Mouse (Mus musculus) MEL (cell line): ENCODE measurements around the gene Slc41a1. TPM values are rescaled to one million over a fixed set of nuclear protein-coding genes. Genes with fewer than 3 reads are reported as not detected.

ENCODE experiments used
- DNase-seq: peaks from one replicate; pipeline ENCODE4 v3.0.0; 2011; ENCODE audit warnings: low read depth, low spot score
- H3K27ac ChIP-seq: 2 replicates; pipeline ENCODE4 v1.5.1; 2012; ENCODE audit warnings: low read depth, mild to moderate bottlenecking, control low read depth, low read length, moderate library complexity; ENCODE audit not compliant: control insufficient read depth
- H3K27me3 ChIP-seq, 2 experiments: fragments of 150-350 bp in 1 of 2; sonication (generic) in 1 of 2; 2 replicates each; pipeline ENCODE4 v1.6.1; 2012; ENCODE audit warnings: low read length in 2 of 2, mild to moderate bottlenecking in 2 of 2, improper control_type of control experiment in 1 of 2, moderate library complexity in 1 of 2; ENCODE audit not compliant: insufficient read depth in 2 of 2, control insufficient read depth in 1 of 2
- H3K36me3 ChIP-seq, 2 experiments: 2 replicates each; pipeline ENCODE4 v1.6.1; 2012 to 2014; ENCODE audit warnings: low read length in 2 of 2, improper control_type of control experiment in 1 of 2, inconsistent platforms in 1 of 2, mild to moderate bottlenecking in 1 of 2; ENCODE audit not compliant: insufficient read depth in 2 of 2, control insufficient read depth in 1 of 2
- H3K4me1 ChIP-seq, 2 experiments: fragments of 150-350 bp in 1 of 2; sonication (generic) in 1 of 2; 2 replicates each; pipeline ENCODE4 v1.6.1; 2012; ENCODE audit warnings: low read length in 2 of 2, improper control_type of control experiment in 1 of 2, mild to moderate bottlenecking in 1 of 2; ENCODE audit not compliant: insufficient read depth in 2 of 2, control insufficient read depth in 1 of 2
- H3K4me3 ChIP-seq, 2 experiments: fragments of 150-350 bp in 1 of 2; sonication (generic) in 1 of 2; 2 replicates each; pipeline ENCODE4 v1.5.1; 2012; ENCODE audit warnings: low read depth in 2 of 2, low read length in 2 of 2, mild to moderate bottlenecking in 2 of 2, moderate library complexity in 2 of 2, control low read depth in 1 of 2, improper control_type of control experiment in 1 of 2; ENCODE audit not compliant: control insufficient read depth in 1 of 2, insufficient read depth in 1 of 2
- H3K79me2 ChIP-seq: 2 replicates; pipeline ENCODE4 v1.6.1; 2012; ENCODE audit warnings: mild to moderate bottlenecking, low read length, moderate library complexity; ENCODE audit not compliant: control insufficient read depth, poor library complexity, insufficient read depth
- H3K9ac ChIP-seq: 2 replicates; pipeline ENCODE4 v1.6.1; 2012; ENCODE audit warnings: low read depth, mild to moderate bottlenecking, control low read depth, low read length, moderate library complexity; ENCODE audit not compliant: control insufficient read depth, poor library complexity, severe bottlenecking
- H3K9me3 ChIP-seq: fragments of 150-350 bp; sonication (generic); replicated peaks from 2 replicates; pipeline ENCODE4 v1.6.1; 2012; ENCODE audit warnings: mild to moderate bottlenecking, low read length, improper control_type of control experiment, moderate library complexity; ENCODE audit not compliant: insufficient read depth
- BHLHE40 ChIP-seq: IDR thresholded peaks from 2 replicates; pipeline ENCODE4 v1.6.1; 2012; ENCODE audit warnings: low read depth, mild to moderate bottlenecking, inconsistent platforms, low read length, improper control_type of control experiment, borderline replicate concordance
- CHD1 ChIP-seq: IDR thresholded peaks from 2 replicates; pipeline ENCODE4 v1.6.1; 2012; ENCODE audit warnings: low read depth, mild to moderate bottlenecking, inconsistent platforms, low read length, improper control_type of control experiment
- CHD2 ChIP-seq: IDR thresholded peaks from 2 replicates; pipeline ENCODE4 v1.6.1; 2011; ENCODE audit warnings: low read length, improper control_type of control experiment
- ELF1 ChIP-seq: IDR thresholded peaks from 2 replicates; pipeline ENCODE4 v1.6.1; 2014; ENCODE audit warnings: low read depth, mild to moderate bottlenecking, inconsistent platforms, low read length, improper control_type of control experiment, moderate library complexity
- EP300 ChIP-seq, 2 experiments: IDR thresholded peaks; 2 replicates each; pipeline ENCODE4 v1.6.1; 2011; ENCODE audit warnings: improper control_type of control experiment in 2 of 2, low read length in 2 of 2, low read depth in 1 of 2, mild to moderate bottlenecking in 1 of 2
- GABPA ChIP-seq: IDR thresholded peaks from 2 replicates; pipeline ENCODE4 v1.6.1; 2012; ENCODE audit warnings: low read depth, mild to moderate bottlenecking, inconsistent platforms, low read length, improper control_type of control experiment, moderate library complexity
- HCFC1 ChIP-seq: IDR thresholded peaks from 2 replicates; pipeline ENCODE4 v1.6.1; 2012; ENCODE audit warnings: low read depth, mild to moderate bottlenecking, inconsistent platforms, low read length, improper control_type of control experiment, moderate library complexity
- KAT2A ChIP-seq: conservative IDR thresholded peaks from 2 replicates; pipeline ENCODE4 v1.6.1; 2012; ENCODE audit warnings: low read depth, low read length, improper control_type of control experiment, inconsistent platforms
- MAFK ChIP-seq: IDR thresholded peaks from 2 replicates; pipeline ENCODE4 v1.6.1; 2011; ENCODE audit warnings: low read depth, mild to moderate bottlenecking, low read length, improper control_type of control experiment, borderline replicate concordance
- MAX ChIP-seq: IDR thresholded peaks from 2 replicates; pipeline ENCODE4 v1.6.1; 2011; ENCODE audit warnings: low read length, improper control_type of control experiment
- MAZ ChIP-seq: IDR thresholded peaks from 2 replicates; pipeline ENCODE4 v1.6.1; 2012; ENCODE audit warnings: low read depth, mild to moderate bottlenecking, inconsistent platforms, low read length, improper control_type of control experiment
- MEF2A ChIP-seq: IDR thresholded peaks from 2 replicates; pipeline ENCODE4 v1.6.1; 2014; ENCODE audit warnings: low read depth, mild to moderate bottlenecking, inconsistent platforms, low read length, improper control_type of control experiment; ENCODE audit not compliant: poor library complexity, insufficient replicate concordance, severe bottlenecking; ENCODE audit errors: extremely low read depth
- MYB ChIP-seq: IDR thresholded peaks from 2 replicates; pipeline ENCODE4 v1.6.1; 2011; ENCODE audit warnings: mild to moderate bottlenecking, low read depth, low read length, improper control_type of control experiment
- NELFE ChIP-seq: IDR thresholded peaks from 2 replicates; pipeline ENCODE4 v1.6.1; 2011; ENCODE audit warnings: low read depth, low read length, improper control_type of control experiment
- NRF1 ChIP-seq: IDR thresholded peaks from 2 replicates; pipeline ENCODE4 v1.6.1; 2014; ENCODE audit warnings: low read depth, mild to moderate bottlenecking, inconsistent platforms, low read length, improper control_type of control experiment, moderate library complexity; ENCODE audit not compliant: poor library complexity, insufficient read depth, severe bottlenecking
- POLR2A ChIP-seq, 2 experiments: IDR thresholded peaks; 2 replicates each; pipeline ENCODE4 v1.6.1; 2011 to 2012; ENCODE audit warnings: low read length in 2 of 2, mild to moderate bottlenecking in 2 of 2, control low read depth in 1 of 2, improper control_type of control experiment in 1 of 2, low read depth in 1 of 2, moderate library complexity in 1 of 2; ENCODE audit not compliant: control insufficient read depth in 1 of 2, insufficient read depth in 1 of 2, poor library complexity in 1 of 2
- POLR2AphosphoS2 ChIP-seq: IDR thresholded peaks from 2 replicates; pipeline ENCODE4 v1.6.1; 2011; ENCODE audit warnings: low read length, improper control_type of control experiment
- RAD21 ChIP-seq: IDR thresholded peaks from 2 replicates; pipeline ENCODE4 v1.6.1; 2011; ENCODE audit warnings: mild to moderate bottlenecking, low read depth, low read length, improper control_type of control experiment
- SIN3A ChIP-seq: IDR thresholded peaks from 2 replicates; pipeline ENCODE4 v1.6.1; 2012; ENCODE audit warnings: low read length, improper control_type of control experiment, inconsistent platforms
- SMC3 ChIP-seq: IDR thresholded peaks from 2 replicates; pipeline ENCODE4 v1.6.1; 2011; ENCODE audit warnings: low read depth, low read length, improper control_type of control experiment
- TAL1 ChIP-seq: IDR thresholded peaks from 2 replicates; pipeline ENCODE4 v1.6.1; 2012; ENCODE audit warnings: mild to moderate bottlenecking, inconsistent platforms, low read length, moderate library complexity, mixed read lengths
- TCF12 ChIP-seq: IDR thresholded peaks from 2 replicates; pipeline ENCODE4 v1.6.1; 2014; ENCODE audit warnings: low read depth, mild to moderate bottlenecking, inconsistent platforms, low read length, improper control_type of control experiment, moderate library complexity
- UBTF ChIP-seq: IDR thresholded peaks from 2 replicates; pipeline ENCODE4 v1.6.1; 2012; ENCODE audit warnings: low read depth, mild to moderate bottlenecking, inconsistent platforms, low read length, improper control_type of control experiment, moderate library complexity, borderline replicate concordance; ENCODE audit not compliant: insufficient read depth
- USF1 ChIP-seq: IDR thresholded peaks from 2 replicates; pipeline ENCODE4 v1.6.1; 2014; ENCODE audit warnings: low read depth, mild to moderate bottlenecking, inconsistent platforms, low read length, improper control_type of control experiment, moderate library complexity
- USF2 ChIP-seq, 2 experiments: IDR thresholded peaks; 2 replicates each; pipeline ENCODE4 v1.6.1; 2011 to 2012; ENCODE audit warnings: improper control_type of control experiment in 2 of 2, low read length in 2 of 2, borderline replicate concordance in 1 of 2, inconsistent platforms in 1 of 2, low read depth in 1 of 2, mild to moderate bottlenecking in 1 of 2; ENCODE audit not compliant: insufficient read depth in 1 of 2
- ZC3H11A ChIP-seq: IDR thresholded peaks from 2 replicates; pipeline ENCODE4 v1.6.1; 2012; ENCODE audit warnings: low read depth, mild to moderate bottlenecking, inconsistent platforms, low read length, improper control_type of control experiment
- ZMIZ1 ChIP-seq: IDR thresholded peaks from 2 replicates; pipeline ENCODE4 v1.6.1; 2012; ENCODE audit warnings: low read depth, mild to moderate bottlenecking, inconsistent platforms, low read length, improper control_type of control experiment, moderate library complexity
- polyA plus RNA-seq, 2 experiments: library from polyadenylated mRNA; stranded (reverse) in 1 of 2; unstranded in 1 of 2; fragments of >175 nt in 1 of 2; fragments of >200 nt in 1 of 2; gene quantifications; 2 replicates each; pipeline versions ENCODE4 v1.2.1 to v1.2.4; 2012; ENCODE audit warnings: low replicate concordance in 2 of 2, low read depth in 1 of 2; ENCODE audit not compliant: insufficient read length in 2 of 2, insufficient read depth in 1 of 2, missing spikeins in 1 of 2
- total RNA-seq: library from RNA; depleted of rRNA; stranded (reverse); fragments of 300-350 nt; gene quantifications from 2 replicates; pipeline ENCODE4 v1.2.3, GENCODE M21; 2012

Slc41a1 gene
- total and polyA plus RNA-seq, 3 experiments: 3.4 to 8.3 TPM; not detected in 1

GRCm38 (mm10) chr1:131838542-131838941 lies 11.2 kb downstream of the Slc41a1 start:
- Histone ChIP-seq H3K27ac (no peak overlapping the region), H3K9me3 (no peaks in the 10 kb centered on the region), H3K4me1 (no peaks in the 10 kb centered on the region), H3K36me3 (no peaks in the 10 kb centered on the region; a peak in 1 of 4 replicates), H3K9ac (no peak overlapping the region), H3K27me3 (no peaks in the 10 kb centered on the region), H3K79me2 (no peaks in the 10 kb centered on the region), H3K4me3 (no peak overlapping the region)
- no peak for TF ChIP-seq MAFK
- TF ChIP-seq USF1: no peak
- TF ChIP-seq TCF12: no peak
- no peak for TF ChIP-seq CHD2
- TF ChIP-seq BHLHE40: no peak
- no peak for TF ChIP-seq ZMIZ1
- TF ChIP-seq SIN3A: no peak
- TF ChIP-seq ELF1: no peak
- no peak for DNase-seq

- H3K27ac ChIP-seq: no peak overlapping the region
- no peak overlapping the region for H3K4me3 ChIP-seq
- H3K36me3 ChIP-seq: no peaks in the 10 kb centered on the region; a peak in 1 of 4 replicates
- H3K9me3 ChIP-seq: no peaks in the 10 kb centered on the region
- H3K4me1 ChIP-seq: no peaks in the 10 kb centered on the region
- TF ChIP-seq HCFC1 (no peak), ZC3H11A (no peak), NRF1 (no peak), SMC3 (no peak), SIN3A (no peak), POLR2A (IDR thresholded peaks at IDR 0.05; ENCODE audit: control insufficient read depth in 1 of 2, insufficient read depth in 1 of 2, low read depth in 1 of 2, low read length in 2 of 2, poor library complexity in 1 of 2) (no peak), CHD1 (no peak)
- no peak overlapping the region for H3K9ac ChIP-seq
- no peaks in the 10 kb centered on the region for H3K79me2 ChIP-seq
- DNase-seq: no peak
- H3K27me3 ChIP-seq: no peaks in the 10 kb centered on the region
Observed at GRCm38 (mm10) chr1:131839279-131839678, 12.0 kb downstream of the Slc41a1 start.

- no peaks in the 10 kb centered on the region for H3K4me1 ChIP-seq
- no peaks in the 10 kb centered on the region for H3K9me3 ChIP-seq
- no peaks in the 10 kb centered on the region for H3K27me3 ChIP-seq
- DNase-seq: no peak
- no peak overlapping the region for H3K4me3 ChIP-seq
- H3K79me2 ChIP-seq: no peaks in the 10 kb centered on the region
- H3K9ac ChIP-seq: no peak overlapping the region
- H3K27ac ChIP-seq: no peak overlapping the region
- H3K36me3 ChIP-seq: peaks cover 0 to 1% of the 10 kb centered on the region in 2 experiments; a peak in 1 of 4 replicates
- TF ChIP-seq RAD21 (no peak), NELFE (no peak), UBTF (no peak), MEF2A (no peak), KAT2A (no peak), MAX (no peak), MAFK (no peak), NRF1 (no peak), TAL1 (no peak), EP300 (IDR thresholded peaks at IDR 0.05; ENCODE audit: low read depth in 1 of 2, low read length in 2 of 2) (no peak), MYB (no peak), USF2 (IDR thresholded peaks at IDR 0.05; ENCODE audit: borderline replicate concordance in 1 of 2, insufficient read depth in 1 of 2, low read depth in 1 of 2, low read length in 2 of 2) (no peak), POLR2AphosphoS2 (no peak), MAZ (no peak), GABPA (no peak), HCFC1 (no peak)
Observed at GRCm38 (mm10) chr1:131842221-131842620, 14.9 kb downstream of the Slc41a1 start.
